Mouse (Mus musculus) erythroblast, embryonic 14.5 days (primary cell): Measurements from ENCODE around the gene Unc93b1. TPM values are rescaled to one million over a fixed set of nuclear protein-coding genes. Genes with fewer than 3 reads are reported as not detected.

ENCODE experiments used
- H3K27me3 ChIP-seq: 2 replicates; pipeline ENCODE4 v1.6.1; 2012; ENCODE audit warnings: inconsistent platforms; ENCODE audit not compliant: control insufficient read depth
- H3K36me3 ChIP-seq: 2 replicates; pipeline ENCODE4 v1.6.1; 2012; ENCODE audit warnings: mild to moderate bottlenecking, inconsistent platforms; ENCODE audit not compliant: control insufficient read depth
- H3K4me1 ChIP-seq: 2 replicates; pipeline ENCODE4 v1.6.1; 2012; ENCODE audit warnings: inconsistent platforms; ENCODE audit not compliant: control insufficient read depth
- H3K4me3 ChIP-seq: replicated peaks from 2 replicates; pipeline ENCODE3; 2012; ENCODE audit warnings: moderate library complexity, mild to moderate bottlenecking, inconsistent platforms
- H3K9me3 ChIP-seq: 2 replicates; pipeline ENCODE4 v1.6.1; 2012; ENCODE audit warnings: low read length, inconsistent platforms, mixed read lengths; ENCODE audit not compliant: control insufficient read depth
- GATA1 ChIP-seq: IDR thresholded peaks from 2 replicates; pipeline ENCODE4 v1.6.1; 2012; ENCODE audit warnings: low read length, inconsistent platforms, mixed read lengths
- TAL1 ChIP-seq: IDR thresholded peaks from 3 replicates; pipeline ENCODE4 v1.6.1; 2012; ENCODE audit warnings: low read length, inconsistent platforms, mixed read lengths
- polyA plus RNA-seq: library from polyadenylated mRNA; stranded (reverse); fragments of >175 nt; gene quantifications from 2 replicates; pipeline ENCODE4 v1.2.3, GENCODE M21; 2012

The Unc93b1 gene
- polyA plus RNA-seq, 1 experiment: 0.65 TPM

DNA sequence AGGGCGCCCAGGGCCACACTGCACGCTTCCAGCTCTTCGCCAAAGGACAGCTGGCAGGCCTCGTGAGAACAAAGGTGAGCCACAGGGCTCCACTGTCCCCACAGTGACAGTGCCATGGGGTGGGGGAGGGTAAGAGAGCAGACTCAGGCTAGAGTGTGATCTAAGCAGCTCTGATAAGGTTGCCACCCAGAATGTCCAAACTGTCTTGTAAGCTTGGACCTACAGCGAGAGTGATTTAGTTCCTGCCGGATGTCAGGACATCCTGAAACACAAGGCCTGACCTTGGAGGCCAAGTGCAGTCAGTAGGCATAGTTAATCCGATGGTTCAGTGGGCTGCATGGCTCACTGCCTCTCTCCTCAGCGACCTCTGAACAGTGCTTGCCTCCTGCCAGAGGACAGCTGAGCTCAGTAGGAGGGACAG, 50.3 kb downstream of the Unc93b1 start:
- no peak for TF ChIP-seq GATA1
- TF ChIP-seq TAL1: no peak
- no peaks in the 10 kb centered on the region for H3K27me3 ChIP-seq
- peaks cover 6% of the 10 kb centered on the region for H3K9me3 ChIP-seq
- peaks cover 23% of the 10 kb centered on the region for H3K4me1 ChIP-seq
- H3K36me3 ChIP-seq: peaks cover 3% of the 10 kb centered on the region; the same call in 1 of the 2 replicates
- H3K4me3 ChIP-seq: no peak overlapping the region

- TF ChIP-seq GATA1 (no peak), TAL1 (no peak)
- Histone ChIP-seq H3K9me3 (peaks cover 6% of the 10 kb centered on the region), H3K4me3 (no peak within 1 kb of the TSS), H3K4me1 (peaks cover 23% of the 10 kb centered on the region), H3K36me3 (peaks cover 3% of the 10 kb centered on the region; the same call in 1 of the 2 replicates), H3K27me3 (no peaks in the 10 kb centered on the region)
These were observed 51.3 kb downstream of the Unc93b1 start, which contains the start of gene Acy3 for GRCm38 (mm10) chr19:3986334-3986733. TSS of gene Acy3 (plus strand) at chr19:3986570.

GRCm38 (mm10) chr19:3988066-3988465, 53.1 kb downstream of the Unc93b1 start:
- Histone ChIP-seq H3K27me3 (peaks cover 4% of the 10 kb centered on the region; the same call in 1 of the 2 replicates), H3K9me3 (peaks cover 6% of the 10 kb centered on the region), H3K4me1 (peaks cover 23% of the 10 kb centered on the region), H3K36me3 (peaks cover 3% of the 10 kb centered on the region; the same call in 1 of the 2 replicates), H3K4me3 (no peak overlapping the region)
- no peak for TF ChIP-seq TAL1
- TF ChIP-seq GATA1: no peak

DNA sequence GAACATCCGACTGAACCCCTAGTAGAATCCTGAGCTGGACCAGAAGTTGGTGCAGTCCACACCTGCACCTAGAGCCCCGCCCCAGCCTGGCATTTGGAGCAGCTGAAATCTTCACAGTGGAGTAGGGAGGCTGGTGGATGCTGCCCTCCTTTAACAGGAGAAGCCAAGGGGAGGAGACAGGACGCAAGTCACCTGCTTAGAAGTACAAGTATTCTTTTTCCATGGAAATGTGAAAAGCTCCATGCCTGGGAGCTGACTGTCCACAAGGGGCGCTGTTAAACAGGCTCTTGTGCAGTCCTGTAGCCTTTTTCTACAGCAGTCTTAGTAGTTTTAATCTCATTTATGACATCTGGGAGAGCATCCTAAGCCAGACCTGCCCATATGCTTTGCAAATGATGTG, 53.8 kb downstream of the Unc93b1 start:
- H3K4me3 ChIP-seq: no peak overlapping the region
- H3K36me3 ChIP-seq: peaks cover 3% of the 10 kb centered on the region; the same call in 1 of the 2 replicates
- peaks cover 6% of the 10 kb centered on the region for H3K9me3 ChIP-seq
- peaks cover 23% of the 10 kb centered on the region for H3K4me1 ChIP-seq
- peaks cover 4% of the 10 kb centered on the region; the same call in 1 of the 2 replicates for H3K27me3 ChIP-seq
- TF ChIP-seq TAL1 (no peak), GATA1 (no peak)

DNA sequence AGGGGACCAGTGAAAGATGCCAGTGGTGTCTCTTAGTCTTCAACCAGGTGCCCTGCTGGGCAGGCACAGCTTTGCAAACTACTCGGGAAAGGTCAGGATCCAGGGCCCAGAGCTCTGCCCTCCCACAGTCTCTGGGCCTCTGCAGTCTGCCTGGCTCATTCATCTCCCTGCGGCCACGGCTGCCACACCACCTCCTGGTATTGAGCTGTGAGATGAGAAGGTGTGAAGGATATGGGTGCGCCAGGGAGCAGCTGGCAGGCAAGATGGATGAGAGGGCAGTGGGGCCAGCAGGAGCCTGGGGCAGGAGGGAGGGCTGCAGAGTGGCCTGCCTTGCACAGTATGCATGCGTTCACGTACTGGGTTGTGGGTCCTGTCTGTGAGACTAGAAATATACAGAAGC, 55.8 kb downstream of the Unc93b1 start:
- H3K27me3 ChIP-seq: peaks cover 4% of the 10 kb centered on the region; the same call in 1 of the 2 replicates
- no peak overlapping the region for H3K4me3 ChIP-seq
- TF ChIP-seq GATA1: no peak
- TF ChIP-seq TAL1: no peak
- H3K4me1 ChIP-seq: peaks cover 15% of the 10 kb centered on the region
- peaks cover 3% of the 10 kb centered on the region; the same call in 1 of the 2 replicates for H3K36me3 ChIP-seq
- H3K9me3 ChIP-seq: peaks cover 6% of the 10 kb centered on the region

DNA sequence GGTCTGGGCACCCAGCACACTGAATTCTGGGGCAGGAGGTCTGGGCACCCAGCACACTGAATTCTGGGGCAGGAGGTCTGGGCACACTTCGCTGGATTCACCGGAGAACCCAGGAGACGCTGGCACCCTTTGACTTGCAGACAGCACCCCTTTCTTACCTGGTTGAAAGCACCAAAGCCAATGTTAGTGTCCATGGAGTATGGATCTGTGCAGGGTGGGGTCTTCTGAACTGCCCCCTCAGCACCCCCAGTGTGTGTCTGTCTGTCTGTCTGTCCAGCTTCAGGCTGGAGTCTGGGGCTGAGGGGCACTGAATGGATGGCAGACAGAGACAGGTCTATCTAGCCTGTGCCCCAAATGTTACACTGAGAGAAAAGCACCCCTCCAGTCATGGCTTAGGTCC, 56.6 kb downstream of the Unc93b1 start:
- H3K4me1 ChIP-seq: peaks cover 9% of the 10 kb centered on the region; the same call in 1 of the 2 replicates
- H3K4me3 ChIP-seq: no peak overlapping the region
- no peak for TF ChIP-seq GATA1
- TF ChIP-seq TAL1: no peak
- peaks cover 6% of the 10 kb centered on the region for H3K9me3 ChIP-seq
- H3K36me3 ChIP-seq: peaks cover 3% of the 10 kb centered on the region; the same call in 1 of the 2 replicates
- peaks cover 4% of the 10 kb centered on the region; the same call in 1 of the 2 replicates for H3K27me3 ChIP-seq

GRCm38 (mm10) chr19:3991966-3992365, 57.0 kb downstream of the Unc93b1 start:
- Histone ChIP-seq H3K27me3 (peaks cover 4% of the 10 kb centered on the region; the same call in 1 of the 2 replicates), H3K9me3 (peaks cover 6% of the 10 kb centered on the region), H3K4me3 (no peak overlapping the region)

DNA sequence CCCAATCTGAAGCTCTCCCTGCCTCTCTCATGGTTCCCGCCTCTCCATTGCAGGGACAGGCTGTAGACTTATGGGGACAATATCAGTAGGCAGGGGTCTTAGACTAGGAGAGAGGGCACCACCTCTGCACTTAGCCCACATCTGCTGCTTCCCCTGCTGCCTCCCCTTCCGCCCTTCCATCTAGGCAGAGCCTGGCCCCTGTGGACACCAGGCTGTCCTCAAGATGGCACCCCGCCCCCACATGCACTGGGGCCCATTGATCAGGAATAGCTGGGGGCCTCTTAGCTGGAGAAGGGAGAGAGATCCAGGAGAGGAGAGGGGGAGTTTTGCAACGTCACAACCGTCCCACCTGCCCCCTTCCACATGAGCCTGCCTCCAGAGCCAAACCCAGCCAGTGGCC, 57.4 kb downstream of the Unc93b1 start, which contains the start of gene Tbx10:
Tbx10 (plus strand) TSS at position 337 of the 400 bp plus-strand sequence.
- peaks cover 3% of the 10 kb centered on the region; the same call in 1 of the 2 replicates for H3K36me3 ChIP-seq
- TF ChIP-seq TAL1 (no peak), GATA1 (no peak)
- 0 out of 2 replicates have a peak, but pooled peaks cover 3% of the 10 kb centered on the region for H3K4me1 ChIP-seq
- peaks cover 6% of the 10 kb centered on the region for H3K9me3 ChIP-seq
- H3K4me3 ChIP-seq: no peak within 1 kb of the TSS
- H3K27me3 ChIP-seq: peaks cover 4% of the 10 kb centered on the region; the same call in 1 of the 2 replicates

More at GRCm38 (mm10) chr19:3991966-3992365, 57.0 kb downstream of the Unc93b1 start:
- peaks cover 3% of the 10 kb centered on the region; the same call in 1 of the 2 replicates for H3K36me3 ChIP-seq
- H3K4me1 ChIP-seq: peaks cover 5% of the 10 kb centered on the region; the same call in 1 of the 2 replicates
- TF ChIP-seq GATA1 (no peak), TAL1 (no peak)

GRCm38 (mm10) chr19:3994932-3995331, 59.9 kb downstream of the Unc93b1 start:
- Histone ChIP-seq H3K9me3 (no peaks in the 10 kb centered on the region), H3K36me3 (no peaks in the 10 kb centered on the region), H3K4me3 (no peak overlapping the region), H3K4me1 (peaks cover 10% of the 10 kb centered on the region), H3K27me3 (peaks cover 4% of the 10 kb centered on the region; the same call in 1 of the 2 replicates)
- TF ChIP-seq GATA1: no peak
- no peak for TF ChIP-seq TAL1

DNA sequence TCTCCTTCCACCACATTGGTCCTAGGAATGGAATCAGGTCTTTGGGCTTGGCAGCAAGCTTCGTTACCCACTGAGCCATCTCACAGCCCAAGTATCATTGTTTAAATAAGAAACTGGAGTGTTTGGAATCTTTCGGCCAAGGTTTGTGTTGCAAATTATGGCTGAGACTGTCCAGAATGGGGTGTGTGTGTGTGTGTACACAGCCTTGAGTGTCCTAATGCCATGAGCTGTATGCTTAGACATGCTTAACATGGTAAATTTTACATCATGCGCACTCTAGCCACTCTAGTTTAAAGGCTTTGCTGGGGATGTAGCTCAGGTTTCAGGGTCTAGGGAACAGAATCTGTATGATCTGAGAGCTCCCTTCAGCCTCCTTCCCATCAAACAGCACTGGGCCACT, 60.5 kb downstream of the Unc93b1 start:
- H3K4me1 ChIP-seq: peaks cover 13% of the 10 kb centered on the region
- TF ChIP-seq TAL1: no peak

More for the DNA sequence above, 60.5 kb downstream of the Unc93b1 start:
- no peaks in the 10 kb centered on the region for H3K36me3 ChIP-seq
- H3K27me3 ChIP-seq: peaks cover 4% of the 10 kb centered on the region; the same call in 1 of the 2 replicates
- H3K9me3 ChIP-seq: no peaks in the 10 kb centered on the region
- no peak overlapping the region for H3K4me3 ChIP-seq
